17 mouse cellular contexts compared by ENCODE assay signal in genomic region chr1:188000189-188000588, GRCm38 (mm10).
DNase-seq lines count a peak whose midpoint lies in the region; ATAC-seq and TF ChIP-seq lines count a peak whose summit lies in the region.
"Had no signal": no experiment of that assay in that cellular context is flagged by ENCODE, and none has a peak within 500 bp of the region (broad histone marks: within the 10 kb centered on the region; RNA-seq: fewer than 3 reads in every experiment).

No protein-coding gene starts in this region.

- no peaks in the 10 kb centered on the region for H3K36me3 ChIP-seq in heart, embryonic 12.5 days
- H3K36me3 ChIP-seq in lung, embryonic 15.5 days = no peaks in the 10 kb centered on the region
- no peaks in the 10 kb centered on the region for H3K36me3 ChIP-seq in hindbrain, postnatal 0 days (ENCODE audit: insufficient read depth, low read length)
- H3K36me3 ChIP-seq in neural tube, embryonic 15.5 days = no peaks in the 10 kb centered on the region
- H3K36me3 ChIP-seq: G1E; limb, embryonic 15.5 days had no signal

- no peak for DNase-seq in heart, postnatal 36 days
- no peak for DNase-seq in lung, postnatal 10 days
- DNase-seq in hindbrain, postnatal 0 days (ENCODE audit: low spot score) = no peak
- DNase-seq in adrenal gland, adult 18-20 months (ENCODE audit: low spot score in 2 of 2) = no peak
- DNase-seq in embryo, embryonic 10.5 days (ENCODE audit: low spot score) = no peak
- DNase-seq: B cell, adult 2 months; cerebellum, adult 2 months; heart, adult 2 months; kidney, postnatal 36 days; right cerebral cortex, adult 18-20 months; thymus, postnatal 4 days had no signal

- H3K27me3 ChIP-seq in heart, embryonic 12.5 days (replicated peaks) = no peaks in the 10 kb centered on the region
- H3K27me3 ChIP-seq in lung, embryonic 15.5 days = peaks cover 16% of the 10 kb centered on the region; the same call in 1 of the 2 replicates
- no peaks in the 10 kb centered on the region for H3K27me3 ChIP-seq in hindbrain, postnatal 0 days (ENCODE audit: insufficient read depth, low read length)
- H3K27me3 ChIP-seq in neural tube, embryonic 15.5 days (replicated peaks) = no peaks in the 10 kb centered on the region

- H3K4me1 ChIP-seq in heart, embryonic 12.5 days (replicated peaks) = peaks cover 14% of the 10 kb centered on the region
- H3K4me1 ChIP-seq in lung, embryonic 15.5 days = peaks cover 8% of the 10 kb centered on the region; the same call in 1 of the 2 replicates
- H3K4me1 ChIP-seq in hindbrain, postnatal 0 days (ENCODE audit: insufficient read depth, low read length) = no peaks in the 10 kb centered on the region; the same call in 1 of the 2 replicates
- H3K4me1 ChIP-seq in neural tube, embryonic 15.5 days = peaks cover 7% of the 10 kb centered on the region; the same call in 1 of the 2 replicates

- no peak for ATAC-seq in heart, embryonic 12.5 days (ENCODE audit: insufficient number of reproducible peaks, low FRiP score)
- ATAC-seq in lung, embryonic 15.5 days (ENCODE audit: borderline replicate concordance, extremely low read depth, low FRiP score, low TSS enrichment) = no peak
- ATAC-seq in hindbrain, postnatal 0 days = no peak
- no peak for ATAC-seq in neural tube, embryonic 15.5 days (ENCODE audit: low FRiP score)

- intact Hi-C loops in heart, postnatal 36 days (cut with DNase I) = no loop called here

- H3K4me3 ChIP-seq in heart, embryonic 12.5 days = peak overlapping the region; percentile 46
- no peak overlapping the region for H3K4me3 ChIP-seq in lung, embryonic 15.5 days
- H3K4me3 ChIP-seq in hindbrain, postnatal 0 days (ENCODE audit: low read length) = peak overlapping the region; percentile 25
- H3K4me3 ChIP-seq in neural tube, embryonic 15.5 days (replicated peaks) = peak overlapping the region; percentile 9
- H3K4me3 ChIP-seq: heart, adult 2 months; limb, embryonic 15.5 days; myocyte had no signal

- no peaks in the 10 kb centered on the region for H3K9me3 ChIP-seq in heart, embryonic 12.5 days (replicated peaks)
- H3K9me3 ChIP-seq in lung, embryonic 15.5 days = no peaks in the 10 kb centered on the region
- no peaks in the 10 kb centered on the region for H3K9me3 ChIP-seq in hindbrain, postnatal 0 days (ENCODE audit: low read length)
- no peaks in the 10 kb centered on the region for H3K9me3 ChIP-seq in neural tube, embryonic 15.5 days (replicated peaks)
- H3K9me3 ChIP-seq: limb, embryonic 15.5 days had no signal

- peak overlapping the region; percentile 59 for H3K4me2 ChIP-seq in heart, embryonic 12.5 days
- H3K4me2 ChIP-seq in lung, embryonic 15.5 days = 0 out of 2 replicates have a peak overlapping the region, but pooled peaks have one; percentile 2
- H3K4me2 ChIP-seq in hindbrain, postnatal 0 days (ENCODE audit: low read depth, low read length) = peak overlapping the region; percentile 42
- peak overlapping the region; percentile 0; the same call in 1 of the 2 replicates for H3K4me2 ChIP-seq in neural tube, embryonic 15.5 days
- H3K4me2 ChIP-seq: limb, embryonic 15.5 days had no signal

- no peak for TF ChIP-seq CTCF in hindbrain, postnatal 0 days (IDR thresholded peaks at IDR 0.05; ENCODE audit: low read depth)

- 46% methylated on average over 8 of the region's 8 CpGs for WGBS in heart, embryonic 12.5 days
- 19% methylated on average over 8 of the region's 8 CpGs for WGBS in lung, embryonic 15.5 days
- 65% methylated on average over 8 of the region's 8 CpGs for WGBS in hindbrain, postnatal 0 days
- WGBS in neural tube, embryonic 15.5 days = 44% methylated on average over 8 of the region's 8 CpGs

- H3K9ac ChIP-seq in heart, embryonic 12.5 days = peak overlapping the region; percentile 62; the same call in 1 of the 2 replicates
- no peak overlapping the region for H3K9ac ChIP-seq in lung, embryonic 15.5 days
- 0 out of 2 replicates have a peak overlapping the region, but pooled peaks have one; percentile 13 for H3K9ac ChIP-seq in hindbrain, postnatal 0 days (replicated peaks; ENCODE audit: low read length)
- no peak overlapping the region for H3K9ac ChIP-seq in neural tube, embryonic 15.5 days (replicated peaks)
- H3K9ac ChIP-seq: limb, embryonic 15.5 days had no signal

- no peak overlapping the region; the same call in 1 of the 2 replicates for H3K27ac ChIP-seq in heart, embryonic 12.5 days (ENCODE audit: poor library complexity, severe bottlenecking)
- H3K27ac ChIP-seq in lung, embryonic 15.5 days = no peak overlapping the region
- no peak overlapping the region for H3K27ac ChIP-seq in hindbrain, postnatal 0 days
- H3K27ac ChIP-seq in neural tube, embryonic 15.5 days (replicated peaks) = no peak overlapping the region
- H3K27ac ChIP-seq: heart, adult 2 months; limb, embryonic 15.5 days had no signal

Comparison
In these comparisons a context has a peak if more than half of its experiments do, and no peak if none do; other contexts are left out.
1. H3K4me2 ChIP-seq: peak in every context shown above with its lines; median percentile 59 in heart, embryonic 12.5 days; 42 in hindbrain, postnatal 0 days; 2 in lung, embryonic 15.5 days; 0 in neural tube, embryonic 15.5 days.
2. H3K9ac ChIP-seq: peak in heart, embryonic 12.5 days (single experiment) and hindbrain, postnatal 0 days (single experiment); none in lung, embryonic 15.5 days (single experiment) and neural tube, embryonic 15.5 days (single experiment).